Mouse (Mus musculus): ENCODE data around the gene Lcn8.

The Lcn8 gene

GRCm38 (mm10) chr2:25652902-25653301, at the start of gene Lcn8:
TSS of gene Lcn8 (plus strand) at chr2:25653120.
- no peak for DNase-seq

- DNase-seq = peak; percentile 88
Observed at GRCm38 (mm10) chr2:25607761-25608622, 44.9 kb upstream of the Lcn8 start, which contains the start of gene Rabl6. TSS of gene Rabl6 (minus strand) at chr2:25608521.

- no peak for DNase-seq
Observed at GRCm38 (mm10) chr2:25608671-25609070, 44.2 kb upstream of the Lcn8 start.

GRCm38 (mm10) chr2:25616398-25616797, 36.5 kb upstream of the Lcn8 start:
- no peak for DNase-seq

- DNase-seq = no peak
Observed at GRCm38 (mm10) chr2:25617578-25617977, 35.3 kb upstream of the Lcn8 start, which contains the start of gene Ccdc183. TSS of gene Ccdc183 (minus strand) at chr2:25617678.

- DNase-seq = no peak
Observed at GRCm38 (mm10) chr2:25620386-25620785, 32.5 kb upstream of the Lcn8 start.

- no peak for DNase-seq
Observed at GRCm38 (mm10) chr2:25620852-25621228, 32.1 kb upstream of the Lcn8 start.

- DNase-seq = peak; percentile 83
Observed at GRCm38 (mm10) chr2:25621229-25622200, 31.4 kb upstream of the Lcn8 start, which contains the start of gene Tmem141. TSS of gene Tmem141 (minus strand) at chr2:25622005.

GRCm38 (mm10) chr2:25625986-25626385, 26.9 kb upstream of the Lcn8 start:
- DNase-seq = no peak

GRCm38 (mm10) chr2:25627811-25628210, 25.1 kb upstream of the Lcn8 start, which contains the start of gene Fcna:
TSS of gene Fcna (minus strand) at chr2:25628030.
- DNase-seq = no peak

- DNase-seq = peak; percentile 29
Observed at GRCm38 (mm10) chr2:25628738-25629137, 24.2 kb upstream of the Lcn8 start.

GRCm38 (mm10) chr2:25633616-25634015, 19.3 kb upstream of the Lcn8 start:
- DNase-seq = no peak

- DNase-seq = no peak
Observed at GRCm38 (mm10) chr2:25634046-25634445, 18.9 kb upstream of the Lcn8 start.

- peak; percentile 35 for DNase-seq
Observed at GRCm38 (mm10) chr2:25639890-25640289, 13.0 kb upstream of the Lcn8 start.

- no peak for DNase-seq
Observed at GRCm38 (mm10) chr2:25654502-25654901, 1.6 kb downstream of the Lcn8 start.

GRCm38 (mm10) chr2:25656691-25657090, 3.8 kb downstream of the Lcn8 start:
- no peak for DNase-seq

- DNase-seq = no peak
Observed at GRCm38 (mm10) chr2:25657246-25657645, 4.3 kb downstream of the Lcn8 start.

- DNase-seq = no peak
Observed at GRCm38 (mm10) chr2:25657652-25658051, 4.7 kb downstream of the Lcn8 start, which contains the start of gene Lcn5. TSS of gene Lcn5 (plus strand) at chr2:25657952.

- no peak for DNase-seq
Observed at GRCm38 (mm10) chr2:25660279-25660678, 7.4 kb downstream of the Lcn8 start.

- DNase-seq = no peak
Observed at GRCm38 (mm10) chr2:25661245-25661970, 8.5 kb downstream of the Lcn8 start.

- DNase-seq = peak; percentile 46
Observed at GRCm38 (mm10) chr2:25663511-25663910, 10.6 kb downstream of the Lcn8 start.

- no peak for DNase-seq
Observed at GRCm38 (mm10) chr2:25664125-25664524, 11.2 kb downstream of the Lcn8 start.

Measured in liver (tissue).